Mouse (Mus musculus) effector memory CD4-positive, alpha-beta T cell, adult 7 months (primary cell): ENCODE data around the gene Adipor1. TPM values are rescaled to one million over a fixed set of nuclear protein-coding genes. Genes with fewer than 3 reads are reported as not detected.

Experiments
- polyA plus RNA-seq: library from polyadenylated mRNA; unstranded; fragments of 100-300 nt; shearing (Covaris generic); gene quantifications from one replicate; pipeline ENCODE4 v1.2.1, GENCODE M21; 2017

The Adipor1 gene
- 119 TPM for polyA plus RNA-seq

GRCm38 (mm10) chr1:134415168-134415831 lies at the start of gene Adipor1:
Gene Adipor1 (plus strand): TSS chr1:134415378.

DNA sequence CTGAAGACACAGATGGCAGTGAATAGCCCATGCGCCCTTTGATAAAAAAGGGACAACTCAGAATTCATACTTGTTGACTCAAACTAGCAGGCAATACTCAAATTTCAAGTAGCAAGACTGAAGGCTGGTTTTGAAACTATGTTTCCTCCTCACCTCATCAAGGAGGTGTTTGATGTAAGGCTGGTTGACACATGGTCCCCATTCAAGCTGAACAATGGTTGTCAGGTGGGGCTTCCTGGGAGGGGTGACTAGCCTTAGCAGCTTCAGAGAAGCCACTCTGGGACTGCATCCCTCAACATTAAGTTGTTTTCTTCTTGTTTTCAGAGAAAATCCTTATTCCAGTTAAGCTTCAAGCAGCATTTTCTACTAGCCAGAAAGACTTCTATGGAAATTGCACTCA lies 29.5 kb upstream of the Adipor1 start, which contains the start of gene 4933406M09Rik:
4933406M09Rik (plus strand) TSS at position 275 of the 400 bp plus-strand sequence.

GRCm38 (mm10) chr1:134405509-134406413 lies 9.4 kb upstream of the Adipor1 start, which contains the start of gene Cyb5r1:
Gene Cyb5r1 (plus strand): TSS chr1:134405559.

DNA sequence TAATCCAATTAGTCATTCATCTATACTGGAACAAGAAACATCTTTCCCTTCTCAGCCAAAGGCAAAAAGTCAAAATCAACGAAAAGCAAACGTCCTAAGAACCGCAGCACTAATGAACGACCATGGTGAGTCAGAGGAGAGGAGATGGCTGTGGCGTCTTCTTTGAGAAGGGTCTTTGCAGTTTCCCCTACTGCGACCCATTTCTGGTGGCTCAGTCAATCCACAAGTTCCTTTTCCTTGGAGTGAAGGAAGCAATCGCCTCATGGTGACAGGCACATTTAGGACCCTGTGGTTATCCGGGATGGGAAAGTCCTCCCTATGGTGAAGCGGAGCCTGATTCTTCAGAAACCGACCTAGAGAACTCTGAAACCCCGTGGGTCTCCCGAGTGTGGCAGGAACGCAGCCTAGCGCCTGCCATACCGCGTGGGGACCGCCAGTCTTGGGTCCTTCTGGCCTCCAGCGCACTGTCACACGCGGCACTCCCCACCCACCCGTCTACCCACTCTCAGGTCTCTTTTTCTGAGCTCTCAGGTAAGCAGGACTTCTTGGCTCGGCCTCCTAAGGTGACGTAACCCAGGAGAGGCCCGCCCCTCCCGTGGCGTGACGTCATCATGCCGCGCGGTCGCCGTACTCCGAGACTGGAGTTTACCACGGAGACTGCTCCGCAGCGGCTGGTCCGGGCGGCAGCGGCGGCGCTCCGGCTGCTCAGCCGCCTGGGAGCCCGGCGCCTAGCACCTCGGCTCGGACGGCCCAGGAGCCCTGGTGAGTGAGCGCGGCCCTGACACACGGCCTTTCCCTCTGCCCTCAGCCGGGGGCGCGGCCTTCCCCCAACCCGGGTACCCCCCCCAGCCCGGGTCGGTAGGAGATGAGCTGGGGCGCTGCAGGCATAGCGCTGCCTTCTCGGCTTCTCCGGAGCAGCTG lies 40.0 kb downstream of the Adipor1 start, which contains the start of gene Klhl12:
Klhl12 (plus strand) TSS at position 628 of the 921 bp plus-strand sequence.

Other genes with a start within 250 kb of the Adipor1 start
- 0.83 TPM for gene Chil1, start 233.2 kb upstream of the Adipor1 start, polyA plus RNA-seq
- gene Mybph, start 221.9 kb upstream of the Adipor1 start, polyA plus RNA-seq: not detected
- gene Adora1, start 179.9 kb upstream of the Adipor1 start, polyA plus RNA-seq: 0.16 TPM
- gene Myog, start 125.4 kb upstream of the Adipor1 start, polyA plus RNA-seq: not detected
- not detected for gene Ppfia4, start 82.5 kb upstream of the Adipor1 start, polyA plus RNA-seq
- gene Tmem183a, start 53.4 kb upstream of the Adipor1 start, polyA plus RNA-seq: 112 TPM
- gene 4933406M09Rik, start 29.4 kb upstream of the Adipor1 start, polyA plus RNA-seq: not detected
- 23.7 TPM for gene Cyb5r1, start 9.8 kb upstream of the Adipor1 start, polyA plus RNA-seq
- gene Klhl12, start 40.2 kb downstream of the Adipor1 start, polyA plus RNA-seq: 24.5 TPM
- gene Rabif, start 79.3 kb downstream of the Adipor1 start, polyA plus RNA-seq: 30.5 TPM
- gene Mgat4e, start 134.3 kb downstream of the Adipor1 start, polyA plus RNA-seq: not detected
- gene Kdm5b, start 144.8 kb downstream of the Adipor1 start, polyA plus RNA-seq: 33.5 TPM
- gene Syt2, start 231.3 kb downstream of the Adipor1 start, polyA plus RNA-seq: 0.79 TPM